Mouse (Mus musculus) embryonic stem cell, embryonic (primary cell): ENCODE measurements at regions not wholly inside any gene's neighbourhood (a gene's known extent, or its start where the extent isn't known, plus 50 kb on each side); places are given as distances from the start of the nearest gene placed in this dataset.

ENCODE experiments used
- CTCF ChIA-PET, 4 experiments: fragments of 300-600 bp in 2 of 4; fragments of 350-600 bp in 2 of 4; sonication (Branson Sonifier 250); formaldehyde crosslinking; loops; one replicate each; lab custom pipeline; 2022; ENCODE audit warnings: inconsistent platforms in 2 of 4; lab: Charles Lee
- POLR2A ChIA-PET, 4 experiments: fragments of 300-600 bp in 2 of 4; fragments of 350-600 bp in 2 of 4; sonication (Branson Sonifier 250); formaldehyde crosslinking; loops; one replicate each; lab custom pipeline; 2022; ENCODE audit warnings: antibody characterized with exemption in 4 of 4, inconsistent platforms in 1 of 4; lab: Charles Lee

GRCm38 (mm10) chrX:167012891-167013290 lies 196.2 kb downstream of the Tmsb4x start:
- ChIA-PET POLR2A (no interaction called here), CTCF (no interaction called here)

DNA sequence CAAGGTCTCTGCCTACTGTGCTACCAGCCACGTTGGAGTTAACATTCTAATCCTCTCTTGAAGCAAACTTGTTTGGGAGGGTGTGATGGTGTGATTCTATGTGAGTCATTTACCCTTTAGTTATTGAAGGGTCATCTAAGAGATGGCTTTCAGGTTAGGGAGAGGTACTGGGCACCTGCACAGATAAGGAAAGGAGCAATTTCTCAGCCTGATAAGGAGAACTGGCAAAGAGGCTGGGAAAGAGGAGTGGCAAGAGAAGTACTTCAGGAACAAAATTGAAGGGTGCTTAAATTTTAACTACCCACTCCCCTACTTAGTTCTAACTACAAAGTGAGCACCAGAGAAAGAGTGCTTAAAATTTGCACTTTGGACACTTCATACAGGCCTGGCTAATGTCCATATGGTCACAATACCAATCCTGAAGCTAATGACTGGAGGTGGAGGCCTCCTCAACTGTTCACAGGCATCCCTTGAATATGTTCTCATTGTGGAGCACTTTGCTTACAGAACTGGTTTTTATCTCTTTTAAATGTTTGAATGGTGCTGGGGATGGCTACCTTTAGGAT lies 197.1 kb downstream of the Tmsb4x start:
- POLR2A ChIA-PET, result no interaction called here
- CTCF ChIA-PET, result no interaction called here

- POLR2A ChIA-PET, result no interaction called here
Measured at GRCm38 (mm10) chrX:166995855-166996254, 213.3 kb downstream of the Tmsb4x start.

DNA sequence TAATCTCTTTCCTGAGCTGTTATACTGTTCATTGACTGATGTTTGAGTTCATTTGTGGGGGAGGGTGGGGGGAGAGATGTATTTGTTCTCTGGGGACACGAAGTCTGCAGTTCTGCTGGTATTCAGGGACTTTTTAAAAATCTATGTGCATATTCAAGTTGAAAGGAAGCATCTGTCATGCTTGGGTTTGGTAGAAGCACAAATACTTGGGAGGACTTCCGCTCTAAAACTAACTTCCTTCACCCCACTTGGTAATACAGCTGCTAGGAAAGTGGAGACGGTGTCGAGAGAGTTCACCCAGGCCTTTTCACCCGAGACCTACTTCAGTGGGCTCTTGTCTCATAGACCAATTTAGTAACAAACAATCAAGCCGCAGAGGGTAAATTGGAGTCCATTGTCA lies 228.1 kb downstream of the Tmsb4x start:
- CTCF ChIA-PET, result no interaction called here
- POLR2A ChIA-PET, result no interaction called here

More at GRCm38 (mm10) chrX:166995855-166996254, 213.3 kb downstream of the Tmsb4x start:
- CTCF ChIA-PET, result no interaction called here

DNA sequence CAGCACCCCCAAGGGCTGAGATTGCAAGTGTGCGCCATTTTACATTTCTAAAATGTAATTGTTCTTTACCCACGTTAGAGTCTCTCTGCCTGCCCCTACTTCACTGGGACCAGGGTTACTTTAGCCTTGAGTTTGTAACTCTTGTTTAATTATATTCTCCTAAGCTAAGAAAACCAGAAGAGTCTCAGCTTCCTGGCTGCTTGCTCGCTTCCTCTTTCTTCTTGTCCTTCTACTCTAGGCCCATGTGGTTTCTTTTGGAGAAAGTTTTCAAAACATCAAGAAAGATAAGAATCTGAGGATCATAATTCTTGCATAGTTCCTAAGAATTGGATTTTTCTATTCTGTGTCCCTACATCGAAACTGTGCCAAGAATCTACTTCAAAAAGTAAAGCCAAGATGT lies 228.6 kb downstream of the Tmsb4x start:
- POLR2A ChIA-PET, result no interaction called here
- CTCF ChIA-PET, result no interaction called here

- POLR2A ChIA-PET, result no interaction called here
- CTCF ChIA-PET, result no interaction called here
Measured at GRCm38 (mm10) chrX:166977029-166977428, 232.1 kb downstream of the Tmsb4x start.

DNA sequence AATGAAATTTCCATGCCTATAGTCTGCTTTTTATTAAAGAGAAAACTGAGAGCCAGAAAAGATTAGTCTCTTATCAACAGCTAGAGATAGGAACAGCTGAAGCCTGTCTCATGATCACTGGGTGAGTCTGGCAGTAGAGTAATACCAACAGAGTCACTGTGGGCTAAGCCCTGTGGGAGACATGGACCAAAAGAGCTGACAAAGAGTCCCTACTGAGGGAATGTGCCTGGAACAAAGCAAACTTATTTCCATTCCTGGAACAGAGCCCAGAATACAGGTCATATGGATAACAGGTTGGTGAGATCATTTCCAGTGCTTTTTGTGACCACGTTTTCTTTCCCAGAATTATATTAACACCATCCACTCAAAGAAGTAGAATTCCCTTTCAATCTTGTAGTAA lies 237.4 kb downstream of the Tmsb4x start:
- POLR2A ChIA-PET, result no interaction called here

GRCm38 (mm10) chrX:166964656-166965582 lies 244.2 kb downstream of the Tmsb4x start:
- ChIA-PET CTCF (no interaction called here), POLR2A (no interaction called here)

More for the DNA sequence above, 237.4 kb downstream of the Tmsb4x start:
- CTCF ChIA-PET, result no interaction called here

DNA sequence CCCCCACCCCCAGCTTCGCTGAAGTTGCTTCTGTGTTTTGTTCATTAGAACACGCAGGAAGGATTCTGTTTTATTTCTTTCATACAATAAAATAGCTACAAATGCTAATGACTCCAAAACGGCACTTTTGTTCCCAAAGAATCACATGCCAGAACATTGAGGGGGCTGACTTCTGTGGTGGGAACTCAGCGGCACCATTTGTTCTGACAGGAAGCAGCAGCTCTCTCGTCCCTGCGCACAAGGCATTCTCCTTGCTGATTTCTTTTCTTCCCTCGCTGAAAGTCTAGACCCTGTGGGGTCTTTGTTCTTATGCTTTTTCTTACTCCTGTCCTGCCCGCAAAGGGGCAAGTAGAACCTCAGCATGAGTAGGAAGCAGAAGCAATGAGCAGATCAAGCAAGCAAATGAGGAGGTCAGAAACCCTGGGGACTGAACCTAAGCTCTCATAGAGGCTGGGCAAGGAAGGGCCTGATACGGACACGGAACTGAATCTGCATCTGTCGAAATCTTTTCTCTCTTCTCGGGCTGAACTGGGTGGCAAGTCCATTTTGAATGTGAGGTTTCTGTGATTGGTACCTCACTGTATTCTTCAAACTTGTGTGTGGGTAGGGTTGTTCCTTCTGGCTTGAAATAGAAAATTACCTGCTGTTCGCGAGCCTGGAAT lies 256.5 kb downstream of the Tmsb4x start:
- CTCF ChIA-PET, result interaction anchor here in 1 of 4 experiments (0.6 kb wide), 1 partner anchor 15 kb away, joined by 3 read pairs; no protein-coding TSS in a partner anchor

DNA sequence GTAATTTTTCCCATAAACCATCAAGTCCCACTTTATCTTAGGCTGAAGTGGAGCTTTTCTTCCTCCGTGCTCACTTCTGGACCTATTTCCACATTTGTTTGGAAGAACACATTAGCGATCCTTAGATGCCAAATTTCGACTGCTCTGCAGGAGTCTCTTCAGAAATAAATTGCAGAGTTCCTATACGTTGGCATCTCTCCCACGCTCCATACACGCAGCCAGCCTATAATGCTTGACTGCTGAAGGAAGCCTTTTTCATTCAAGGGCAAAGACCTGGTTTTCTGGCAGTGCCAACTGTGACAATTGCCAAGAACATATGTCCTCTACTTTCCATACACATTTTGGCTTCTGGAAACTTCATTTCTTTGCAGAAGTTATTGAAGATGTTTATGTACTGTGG lies 258.1 kb downstream of the Tmsb4x start:
- ChIA-PET POLR2A (no interaction called here), CTCF (no interaction called here)

More for the DNA sequence above, 256.5 kb downstream of the Tmsb4x start:
- POLR2A ChIA-PET, result no interaction called here

DNA sequence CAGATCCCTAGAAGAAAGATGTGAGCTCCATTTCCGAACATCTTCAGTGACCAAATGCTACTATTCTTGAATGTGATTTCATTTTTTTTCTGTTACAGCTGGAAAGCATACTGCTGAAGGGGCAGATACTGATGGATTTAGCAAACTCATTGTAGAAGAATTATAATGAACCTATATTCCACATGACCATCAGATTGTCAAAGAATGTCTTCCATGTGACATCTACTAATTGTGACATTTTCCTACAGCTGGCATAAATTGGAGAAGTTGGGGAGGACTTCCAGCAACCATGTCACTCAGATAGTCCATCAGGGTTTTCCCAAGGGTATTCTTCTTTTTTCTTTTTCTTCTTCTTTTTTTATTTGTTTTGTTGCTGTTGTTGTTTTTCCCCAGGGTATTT lies 263.2 kb downstream of the Tmsb4x start:
- ChIA-PET CTCF (no interaction called here), POLR2A (no interaction called here)

DNA sequence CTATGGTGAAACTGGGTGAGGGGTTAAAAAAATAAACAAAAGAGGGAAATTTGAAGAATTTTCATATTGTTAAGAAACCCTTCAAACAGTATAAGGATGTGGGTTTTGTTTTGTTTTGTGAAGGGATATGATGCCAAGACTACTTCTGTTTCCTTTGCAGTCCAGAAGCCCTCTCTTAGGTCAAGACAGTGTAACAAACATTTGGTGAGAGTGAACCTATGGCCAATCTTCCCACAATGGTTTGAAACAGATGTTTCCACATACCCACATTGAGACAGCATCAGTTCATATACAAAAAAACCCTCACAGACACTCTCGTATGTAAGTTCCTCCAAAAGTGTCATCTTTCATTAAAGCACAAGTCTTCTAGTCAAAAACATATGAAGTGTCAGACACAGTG lies 263.6 kb downstream of the Tmsb4x start:
- POLR2A ChIA-PET, result no interaction called here
- CTCF ChIA-PET, result no interaction called here

- ChIA-PET CTCF (no interaction called here), POLR2A (no interaction called here)
Measured at GRCm38 (mm10) chrX:166933766-166934165, 275.3 kb downstream of the Tmsb4x start.

GRCm38 (mm10) chrX:166932472-166932871 lies 276.6 kb downstream of the Tmsb4x start:
- ChIA-PET CTCF (no interaction called here), POLR2A (no interaction called here)

- ChIA-PET CTCF (no interaction called here), POLR2A (no interaction called here)
Measured at GRCm38 (mm10) chrX:166931048-166931447, 278.1 kb downstream of the Tmsb4x start.

DNA sequence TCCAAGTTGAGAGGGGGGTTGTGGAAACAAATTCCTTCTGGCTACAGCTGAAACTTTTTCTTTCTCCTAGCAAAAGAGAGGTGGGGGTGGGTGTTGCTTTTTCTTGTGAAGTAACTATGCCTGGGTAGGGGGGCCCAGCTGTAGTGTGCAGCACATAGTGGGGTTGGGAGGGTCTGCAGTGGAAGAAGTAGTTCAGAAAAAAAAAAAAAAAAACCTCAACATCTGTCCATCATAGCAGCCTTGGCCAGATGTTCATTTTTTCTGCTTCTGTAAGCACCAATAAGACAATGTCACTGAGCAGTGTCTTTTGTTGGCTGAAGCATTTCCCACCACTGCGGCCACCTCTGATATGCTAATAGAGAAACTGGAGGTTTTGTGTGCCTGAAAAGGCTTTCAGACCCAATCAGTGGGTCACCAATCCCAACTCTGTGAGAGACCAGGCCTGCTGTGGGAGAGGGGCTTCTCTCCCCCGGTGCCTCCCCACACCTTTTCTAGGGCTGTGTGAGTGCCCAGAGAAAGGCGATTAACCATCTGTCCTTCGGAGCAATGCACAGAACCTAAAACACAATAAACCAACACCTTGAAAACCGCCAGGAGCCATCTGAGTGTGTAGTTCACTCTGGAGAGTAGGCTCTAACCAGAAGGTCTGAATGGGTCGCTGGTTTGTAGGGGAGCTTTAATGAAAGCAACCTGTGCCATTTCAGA lies 279.2 kb downstream of the Tmsb4x start:
- ChIA-PET POLR2A (interaction anchor here in 1 of 4 experiments (0.7 kb wide), 1 partner anchor 282 kb away, joined by 3 read pairs; no protein-coding TSS in a partner anchor), CTCF (no interaction called here)

GRCm38 (mm10) chrX:166915356-166915953 lies 293.7 kb downstream of the Tmsb4x start:
- ChIA-PET POLR2A (no interaction called here), CTCF (no interaction called here)

GRCm38 (mm10) chrX:166906602-166907001 lies 302.5 kb downstream of the Tmsb4x start:
- POLR2A ChIA-PET, result no interaction called here

GRCm38 (mm10) chrX:166900761-166901160 lies 308.4 kb downstream of the Tmsb4x start:
- ChIA-PET POLR2A (no interaction called here), CTCF (no interaction called here)

More at GRCm38 (mm10) chrX:166906602-166907001, 302.5 kb downstream of the Tmsb4x start:
- CTCF ChIA-PET, result no interaction called here
